Mouse (Mus musculus) bone marrow macrophage, adult 2 months (primary cell): ENCODE results near the gene Pacrg. TPM values are rescaled to one million over a fixed set of nuclear protein-coding genes. Genes with fewer than 3 reads are reported as not detected.

Experiments
- H3K27ac ChIP-seq: 2 replicates; pipeline ENCODE4 v1.5.1; 2012; ENCODE audit warnings: low read depth, low read length; ENCODE audit not compliant: insufficient read depth
- H3K4me1 ChIP-seq: 2 replicates; pipeline ENCODE4 v1.6.1; 2012; ENCODE audit warnings: low read length; ENCODE audit not compliant: control insufficient read depth, insufficient read depth
- H3K4me3 ChIP-seq: 2 replicates; pipeline ENCODE4 v1.5.1; 2012; ENCODE audit warnings: mild to moderate bottlenecking, low read length, moderate library complexity; ENCODE audit not compliant: insufficient read depth
- CTCF ChIP-seq: IDR thresholded peaks from 2 replicates; pipeline ENCODE4 v1.5.1; 2012; ENCODE audit warnings: low read depth, mild to moderate bottlenecking, low read length, moderate library complexity
- POLR2A ChIP-seq: IDR thresholded peaks from 2 replicates; pipeline ENCODE4 v1.6.1; 2012; ENCODE audit warnings: mild to moderate bottlenecking, low read depth, low read length, borderline replicate concordance
- polyA plus RNA-seq: library from polyadenylated mRNA; stranded (reverse); fragments of >200 nt; gene quantifications from 2 replicates; pipeline ENCODE4 v1.2.4, GENCODE M21; 2012; ENCODE audit not compliant: missing spikeins, insufficient read depth, insufficient read length

Gene Pacrg
- polyA plus RNA-seq, 1 experiment = 3.2 TPM

GRCm38 (mm10) chr17:10448417-10448816 is 391.7 kb downstream of the Pacrg start:
- TF ChIP-seq POLR2A = no peak
- TF ChIP-seq CTCF = no peak
- Histone ChIP-seq H3K4me3 (no peak overlapping the region), H3K4me1 (peaks cover 5% of the 10 kb centered on the region; the same call in 1 of the 2 replicates)

GRCm38 (mm10) chr17:10441501-10442111 is 398.5 kb downstream of the Pacrg start:
- Histone ChIP-seq H3K4me1 (peaks cover 5% of the 10 kb centered on the region; the same call in 1 of the 2 replicates), H3K27ac (no peak overlapping the region), H3K4me3 (no peak overlapping the region)
- TF ChIP-seq CTCF = no peak
- no peak for TF ChIP-seq POLR2A

More at GRCm38 (mm10) chr17:10448417-10448816, 391.7 kb downstream of the Pacrg start:
- H3K27ac ChIP-seq = no peak overlapping the region

GRCm38 (mm10) chr17:10440961-10441360 is 399.1 kb downstream of the Pacrg start:
- TF ChIP-seq CTCF = no peak
- no peak for TF ChIP-seq POLR2A
- Histone ChIP-seq H3K4me1 (peaks cover 5% of the 10 kb centered on the region; the same call in 1 of the 2 replicates), H3K4me3 (no peak overlapping the region), H3K27ac (no peak overlapping the region)

- TF ChIP-seq CTCF = no peak
- no peak for TF ChIP-seq POLR2A
- no peak overlapping the region for H3K4me3 ChIP-seq
- peaks cover 5% of the 10 kb centered on the region; the same call in 1 of the 2 replicates for H3K4me1 ChIP-seq
- no peak overlapping the region for H3K27ac ChIP-seq
These were observed 400.3 kb downstream of the Pacrg start for GRCm38 (mm10) chr17:10439815-10440214.

- Histone ChIP-seq H3K27ac (no peak overlapping the region), H3K4me1 (peaks cover 3% of the 10 kb centered on the region), H3K4me3 (no peak overlapping the region)
- TF ChIP-seq CTCF (no peak), POLR2A (no peak)
These were observed 405.2 kb downstream of the Pacrg start for GRCm38 (mm10) chr17:10434867-10435266.

GRCm38 (mm10) chr17:10432525-10433180 is 407.5 kb downstream of the Pacrg start:
- Histone ChIP-seq H3K4me3 (no peak overlapping the region), H3K27ac (no peak overlapping the region), H3K4me1 (peaks cover 3% of the 10 kb centered on the region)
- TF ChIP-seq CTCF (no peak), POLR2A (no peak)

GRCm38 (mm10) chr17:10431849-10432524 is 408.1 kb downstream of the Pacrg start:
- H3K4me1 ChIP-seq = peaks cover 3% of the 10 kb centered on the region
- no peak overlapping the region for H3K27ac ChIP-seq
- TF ChIP-seq POLR2A (no peak), CTCF (no peak)
- no peak overlapping the region for H3K4me3 ChIP-seq

- TF ChIP-seq POLR2A (no peak), CTCF (no peak)
- Histone ChIP-seq H3K4me3 (no peak overlapping the region), H3K27ac (no peak overlapping the region), H3K4me1 (peaks cover 6% of the 10 kb centered on the region)
These were observed 409.3 kb downstream of the Pacrg start for GRCm38 (mm10) chr17:10430831-10431230.

GRCm38 (mm10) chr17:10429406-10429805 is 410.7 kb downstream of the Pacrg start:
- H3K4me3 ChIP-seq = no peak overlapping the region
- peaks cover 12% of the 10 kb centered on the region for H3K4me1 ChIP-seq
- H3K27ac ChIP-seq = no peak overlapping the region
- TF ChIP-seq POLR2A = no peak
- no peak for TF ChIP-seq CTCF

- H3K4me1 ChIP-seq = peaks cover 9% of the 10 kb centered on the region
- no peak overlapping the region for H3K4me3 ChIP-seq
- TF ChIP-seq CTCF = no peak
- no peak for TF ChIP-seq POLR2A
- no peak overlapping the region for H3K27ac ChIP-seq
These were observed 414.8 kb downstream of the Pacrg start for GRCm38 (mm10) chr17:10425311-10425710.
